Mouse (Mus musculus): ENCODE results near the gene Myo10. TPM values are rescaled to one million over a fixed set of nuclear protein-coding genes. Genes with fewer than 3 reads are reported as not detected.

Myo10 gene
- polyA plus RNA-seq, 1 experiment from 2014 or later = 25.8 TPM

GRCm38 (mm10) chr15:25628251-25628650 lies 5.9 kb downstream of the Myo10 start:
- 80% methylated on average over 2 of the region's 2 CpGs for WGBS
- no peak for DNase-seq (ENCODE audit: low spot score)
- H3K27ac ChIP-seq = no peak overlapping the region
- H3K9me3 ChIP-seq (replicated peaks; ENCODE audit: low read length) = no peaks in the 10 kb centered on the region
- H3K4me3 ChIP-seq (replicated peaks; ENCODE audit: low read depth, low read length) = no peak overlapping the region
- no peak for ATAC-seq (replicated peaks; ENCODE audit: low FRiP score, low read depth)
- no peak overlapping the region for H3K4me2 ChIP-seq (ENCODE audit: low read length)
- no peaks in the 10 kb centered on the region for H3K36me3 ChIP-seq (ENCODE audit: insufficient read depth, low read length)
- TF ChIP-seq CTCF (IDR thresholded peaks at IDR 0.05; ENCODE audit: low read depth) = no peak
- H3K9ac ChIP-seq (ENCODE audit: low read depth, low read length) = no peak overlapping the region
- peaks cover 23% of the 10 kb centered on the region for H3K4me1 ChIP-seq (replicated peaks; ENCODE audit: insufficient read depth, low read length)
- no peaks in the 10 kb centered on the region for H3K27me3 ChIP-seq (ENCODE audit: insufficient read depth, low read length)

GRCm38 (mm10) chr15:25630716-25631115 lies 8.4 kb downstream of the Myo10 start:
- Histone ChIP-seq H3K4me2 (ENCODE audit: low read length) (no peak overlapping the region), H3K36me3 (ENCODE audit: insufficient read depth, low read length) (no peaks in the 10 kb centered on the region), H3K27ac (no peak overlapping the region), H3K27me3 (ENCODE audit: insufficient read depth, low read length) (no peaks in the 10 kb centered on the region), H3K4me1 (replicated peaks; ENCODE audit: insufficient read depth, low read length) (peaks cover 20% of the 10 kb centered on the region), H3K9me3 (replicated peaks; ENCODE audit: low read length) (no peaks in the 10 kb centered on the region), H3K9ac (ENCODE audit: low read depth, low read length) (no peak overlapping the region), H3K4me3 (replicated peaks; ENCODE audit: low read depth, low read length) (no peak overlapping the region)
- WGBS = 40% methylated on average over 9 of the region's 9 CpGs
- 0 out of 2 replicates have a peak, but pooled peaks have one; percentile 10 for TF ChIP-seq CTCF (IDR thresholded peaks at IDR 0.05; ENCODE audit: low read depth)
- ATAC-seq (replicated peaks; ENCODE audit: low FRiP score, low read depth) (no peak), DNase-seq (ENCODE audit: low spot score) (peak; percentile 65)

- no peak overlapping the region for H3K4me2 ChIP-seq (ENCODE audit: low read length)
- H3K36me3 ChIP-seq (ENCODE audit: insufficient read depth, low read length) = no peaks in the 10 kb centered on the region
- no peak for TF ChIP-seq CTCF (IDR thresholded peaks at IDR 0.05; ENCODE audit: low read depth)
- no peaks in the 10 kb centered on the region for H3K9me3 ChIP-seq (replicated peaks; ENCODE audit: low read length)
- H3K27ac ChIP-seq = no peak overlapping the region
- H3K4me3 ChIP-seq (replicated peaks; ENCODE audit: low read depth, low read length) = no peak overlapping the region
- no peak overlapping the region for H3K9ac ChIP-seq (ENCODE audit: low read depth, low read length)
- peaks cover 21% of the 10 kb centered on the region for H3K4me1 ChIP-seq (replicated peaks; ENCODE audit: insufficient read depth, low read length)
- 70% methylated on average over 6 of the region's 6 CpGs for WGBS
- ATAC-seq (replicated peaks; ENCODE audit: low FRiP score, low read depth) = no peak
- DNase-seq (ENCODE audit: low spot score) = no peak
- H3K27me3 ChIP-seq (ENCODE audit: insufficient read depth, low read length) = no peaks in the 10 kb centered on the region
Observed at GRCm38 (mm10) chr15:25631332-25631731, 9.0 kb downstream of the Myo10 start.

GRCm38 (mm10) chr15:25632902-25633301 lies 10.6 kb downstream of the Myo10 start:
- Histone ChIP-seq H3K36me3 (ENCODE audit: insufficient read depth, low read length) (no peaks in the 10 kb centered on the region), H3K4me2 (ENCODE audit: low read length) (no peak overlapping the region), H3K9me3 (replicated peaks; ENCODE audit: low read length) (no peaks in the 10 kb centered on the region), H3K27me3 (ENCODE audit: insufficient read depth, low read length) (no peaks in the 10 kb centered on the region), H3K27ac (no peak overlapping the region), H3K4me3 (replicated peaks; ENCODE audit: low read depth, low read length) (no peak overlapping the region), H3K4me1 (replicated peaks; ENCODE audit: insufficient read depth, low read length) (peaks cover 18% of the 10 kb centered on the region), H3K9ac (ENCODE audit: low read depth, low read length) (no peak overlapping the region)
- 64% methylated on average over 11 of the region's 11 CpGs for WGBS
- DNase-seq (ENCODE audit: low spot score) (no peak), ATAC-seq (replicated peaks; ENCODE audit: low FRiP score, low read depth) (no peak)
- TF ChIP-seq CTCF (IDR thresholded peaks at IDR 0.05; ENCODE audit: low read depth) = no peak

- Histone ChIP-seq H3K36me3 (ENCODE audit: insufficient read depth, low read length) (no peaks in the 10 kb centered on the region), H3K9me3 (replicated peaks; ENCODE audit: low read length) (no peaks in the 10 kb centered on the region), H3K4me3 (replicated peaks; ENCODE audit: low read depth, low read length) (no peak overlapping the region), H3K9ac (ENCODE audit: low read depth, low read length) (no peak overlapping the region), H3K27ac (no peak overlapping the region), H3K27me3 (ENCODE audit: insufficient read depth, low read length) (no peaks in the 10 kb centered on the region), H3K4me2 (ENCODE audit: low read length) (no peak overlapping the region), H3K4me1 (replicated peaks; ENCODE audit: insufficient read depth, low read length) (peaks cover 18% of the 10 kb centered on the region)
- ATAC-seq (replicated peaks; ENCODE audit: low FRiP score, low read depth) (no peak), DNase-seq (ENCODE audit: low spot score) (no peak)
- WGBS = 71% methylated on average over 13 of the region's 13 CpGs
- TF ChIP-seq CTCF (IDR thresholded peaks at IDR 0.05; ENCODE audit: low read depth) = no peak
Observed at GRCm38 (mm10) chr15:25633674-25634340, 11.5 kb downstream of the Myo10 start.

- WGBS = 26% methylated on average over 9 of the region's 9 CpGs
- peak; percentile 72 for DNase-seq (ENCODE audit: low spot score)
- no peak overlapping the region for H3K9ac ChIP-seq (ENCODE audit: low read depth, low read length)
- no peaks in the 10 kb centered on the region for H3K36me3 ChIP-seq (ENCODE audit: insufficient read depth, low read length)
- ATAC-seq (replicated peaks; ENCODE audit: low FRiP score, low read depth) = peak; percentile 74
- no peak overlapping the region for H3K4me3 ChIP-seq (replicated peaks; ENCODE audit: low read depth, low read length)
- no peak for TF ChIP-seq CTCF (IDR thresholded peaks at IDR 0.05; ENCODE audit: low read depth)
- H3K27ac ChIP-seq = peak overlapping the region; percentile 63; the same call in 1 of the 2 replicates
- no peaks in the 10 kb centered on the region for H3K27me3 ChIP-seq (ENCODE audit: insufficient read depth, low read length)
- H3K9me3 ChIP-seq (replicated peaks; ENCODE audit: low read length) = no peaks in the 10 kb centered on the region
- peaks cover 34% of the 10 kb centered on the region for H3K4me1 ChIP-seq (replicated peaks; ENCODE audit: insufficient read depth, low read length)
- no peak overlapping the region for H3K4me2 ChIP-seq (ENCODE audit: low read length)
Observed at GRCm38 (mm10) chr15:25637727-25638126, 15.4 kb downstream of the Myo10 start.

GRCm38 (mm10) chr15:25639217-25639616 lies 16.9 kb downstream of the Myo10 start:
- 83% methylated on average over 5 of the region's 5 CpGs for WGBS
- DNase-seq (ENCODE audit: low spot score) (no peak), ATAC-seq (replicated peaks; ENCODE audit: low FRiP score, low read depth) (no peak)
- Histone ChIP-seq H3K36me3 (ENCODE audit: insufficient read depth, low read length) (no peaks in the 10 kb centered on the region), H3K4me3 (replicated peaks; ENCODE audit: low read depth, low read length) (no peak overlapping the region), H3K9me3 (replicated peaks; ENCODE audit: low read length) (no peaks in the 10 kb centered on the region), H3K9ac (ENCODE audit: low read depth, low read length) (no peak overlapping the region), H3K4me2 (ENCODE audit: low read length) (no peak overlapping the region), H3K4me1 (replicated peaks; ENCODE audit: insufficient read depth, low read length) (peaks cover 36% of the 10 kb centered on the region), H3K27ac (no peak overlapping the region), H3K27me3 (ENCODE audit: insufficient read depth, low read length) (no peaks in the 10 kb centered on the region)
- no peak for TF ChIP-seq CTCF (IDR thresholded peaks at IDR 0.05; ENCODE audit: low read depth)
